Mouse (Mus musculus) erythroblast, embryonic 14.5 days (primary cell): Measurements from ENCODE around the gene Efnb2.

Source experiments
- GATA1 ChIP-seq: IDR thresholded peaks from 2 replicates; pipeline ENCODE4 v1.6.1; 2012; ENCODE audit warnings: low read length, inconsistent platforms, mixed read lengths
- TAL1 ChIP-seq: IDR thresholded peaks from 3 replicates; pipeline ENCODE4 v1.6.1; 2012; ENCODE audit warnings: low read length, inconsistent platforms, mixed read lengths

DNA sequence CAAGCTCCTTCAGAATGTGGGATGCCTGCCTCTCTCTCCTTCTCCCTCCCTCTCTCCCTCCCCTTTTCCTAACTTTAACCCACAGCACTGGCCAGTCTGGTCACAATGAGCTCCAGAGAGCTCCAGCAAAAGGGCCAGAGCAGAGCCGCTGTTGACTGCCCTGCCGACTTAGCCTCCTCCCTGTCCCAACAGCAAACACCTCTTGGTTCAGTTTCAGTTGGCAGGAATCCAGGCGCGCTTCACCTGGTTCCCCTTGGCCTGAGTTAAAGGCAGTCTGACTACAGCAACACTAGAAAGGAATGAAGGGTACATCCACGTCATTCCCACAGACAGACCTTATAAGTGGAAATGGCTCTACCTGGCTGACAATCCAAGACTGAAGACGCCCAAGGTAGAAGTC is 84.2 kb downstream of the Efnb2 start:
- TF ChIP-seq TAL1 (no peak), GATA1 (no peak)
